Mouse (Mus musculus) embryonic facial prominence, embryonic 11.5 days (tissue): ENCODE measurements at regions not wholly inside any gene's neighbourhood (a gene's known extent, or its start where the extent isn't known, plus 50 kb on each side); places are given as distances from the start of the nearest gene placed in this dataset.

Experiments
- ATAC-seq: fragments of 200-750 bp; cut with Nextera tagmentation; replicated peaks from 2 replicates; pipeline ENCODE4 v1.8.0; 2017; ENCODE audit warnings: low read depth; ENCODE audit not compliant: insufficient number of reproducible peaks, low FRiP score, low TSS enrichment
- DNase-seq: peaks from one replicate; pipeline ENCODE4 v3.0.0-alpha.2; 2015; ENCODE audit warnings: low spot score
- H3K27ac ChIP-seq: fragments of 300-500 bp; sonication (generic); replicated peaks from 2 replicates; pipeline ENCODE4 v1.5.1; 2014; ENCODE audit warnings: mild to moderate bottlenecking, low read depth, low read length, control low read depth
- H3K27me3 ChIP-seq: fragments of 300-500 bp; sonication (generic); 2 replicates; pipeline ENCODE4 v1.6.1; 2014; ENCODE audit warnings: mild to moderate bottlenecking, low read length, moderate library complexity, mixed read lengths; ENCODE audit not compliant: control insufficient read depth, insufficient read depth
- H3K36me3 ChIP-seq: fragments of 300-500 bp; sonication (generic); replicated peaks from 2 replicates; pipeline ENCODE4 v1.6.1; 2014; ENCODE audit warnings: low read depth, mild to moderate bottlenecking, low read length, moderate library complexity, mixed read lengths; ENCODE audit not compliant: control insufficient read depth, insufficient read depth
- H3K4me1 ChIP-seq: fragments of 300-500 bp; sonication (generic); 2 replicates; pipeline ENCODE4 v1.6.1; 2014; ENCODE audit warnings: low read length, mixed read lengths; ENCODE audit not compliant: control insufficient read depth, insufficient read depth
- H3K4me2 ChIP-seq: fragments of 300-500 bp; sonication (generic); 2 replicates; pipeline ENCODE4 v1.6.1; 2014; ENCODE audit warnings: low read depth, mild to moderate bottlenecking, control low read depth, low read length, moderate library complexity
- H3K4me3 ChIP-seq: fragments of 300-500 bp; sonication (generic); 2 replicates; pipeline ENCODE4 v1.5.1; 2014; ENCODE audit warnings: low read depth, low read length, control low read depth
- H3K9ac ChIP-seq: fragments of 300-500 bp; sonication (generic); replicated peaks from 2 replicates; pipeline ENCODE4 v1.6.1; 2014; ENCODE audit warnings: mild to moderate bottlenecking, control low read depth, low read length
- H3K9me3 ChIP-seq: fragments of 300-500 bp; sonication (generic); replicated peaks from 2 replicates; pipeline ENCODE4 v1.6.1; 2016; ENCODE audit warnings: mild to moderate bottlenecking, low read length, inconsistent platforms, mixed read lengths; ENCODE audit not compliant: control insufficient read depth
- WGBS: fragments of 180-500 bp; shearing (Covaris S2); extraction: QIAGEN DNeasy Blood & Tissue Kit; methylation state at CpG from one replicate; pipeline ENCODE4 v1.1.7; 2014; 5-methylcytosine and 5-hydroxymethylcytosine counted together

DNA sequence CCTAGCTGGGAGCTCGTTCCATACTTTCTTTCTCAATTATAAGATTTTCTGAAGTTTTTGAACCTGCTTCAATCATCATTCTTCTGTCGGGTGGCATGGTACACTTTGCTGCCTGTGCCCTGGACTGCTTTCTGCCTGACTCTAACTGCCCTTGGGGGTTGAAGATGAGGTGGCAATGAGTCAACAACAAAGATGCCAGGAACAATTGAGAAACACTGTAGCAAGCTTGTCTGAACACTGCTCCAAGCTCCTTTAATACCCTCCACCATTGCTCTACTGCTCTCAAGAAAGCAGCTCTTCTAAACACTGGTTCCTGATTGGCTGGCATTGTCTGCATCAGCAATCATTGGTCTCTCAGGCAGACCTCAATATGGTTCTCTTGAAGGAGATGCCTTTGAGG lies 480.0 kb upstream of the Tmprss15 start:
- DNase-seq = no peak
- Histone ChIP-seq H3K9me3 (no peaks in the 10 kb centered on the region), H3K27me3 (no peaks in the 10 kb centered on the region), H3K36me3 (no peaks in the 10 kb centered on the region), H3K4me2 (no peak overlapping the region), H3K9ac (no peak overlapping the region), H3K4me3 (no peak overlapping the region), H3K27ac (no peak overlapping the region), H3K4me1 (no peaks in the 10 kb centered on the region)
- 91% methylated on average over 2 of the region's 2 CpGs for WGBS
- ATAC-seq = no peak

DNA sequence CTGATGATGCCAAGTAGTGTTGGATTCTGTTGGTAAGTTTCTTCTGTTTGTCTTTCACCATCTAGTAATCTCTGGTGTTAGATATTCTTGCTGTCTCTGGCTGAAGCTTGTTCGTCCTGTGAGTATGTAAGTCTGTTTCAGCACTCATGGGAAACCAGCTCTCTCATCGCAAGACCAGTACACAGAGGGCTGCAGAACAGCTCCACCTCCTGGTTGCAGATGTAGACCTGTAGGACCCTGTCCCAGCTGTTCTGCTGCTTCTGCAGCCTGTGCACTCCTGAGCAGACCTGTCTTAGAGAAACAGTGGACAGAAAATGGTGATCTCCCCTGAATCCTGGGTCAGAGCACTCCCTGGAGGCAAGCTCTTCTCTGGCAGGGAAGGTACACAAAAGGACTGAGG lies 443.5 kb upstream of the Tmprss15 start:
- no peaks in the 10 kb centered on the region for H3K9me3 ChIP-seq
- peak; percentile 20 for DNase-seq
- no peaks in the 10 kb centered on the region for H3K4me1 ChIP-seq
- no peak overlapping the region for H3K9ac ChIP-seq
- no peak for ATAC-seq
- H3K4me2 ChIP-seq = no peak overlapping the region
- H3K36me3 ChIP-seq = no peaks in the 10 kb centered on the region
- no peaks in the 10 kb centered on the region for H3K27me3 ChIP-seq
- WGBS = 57% methylated on average over 2 of the region's 2 CpGs
- no peak overlapping the region for H3K27ac ChIP-seq
- H3K4me3 ChIP-seq = no peak overlapping the region

DNA sequence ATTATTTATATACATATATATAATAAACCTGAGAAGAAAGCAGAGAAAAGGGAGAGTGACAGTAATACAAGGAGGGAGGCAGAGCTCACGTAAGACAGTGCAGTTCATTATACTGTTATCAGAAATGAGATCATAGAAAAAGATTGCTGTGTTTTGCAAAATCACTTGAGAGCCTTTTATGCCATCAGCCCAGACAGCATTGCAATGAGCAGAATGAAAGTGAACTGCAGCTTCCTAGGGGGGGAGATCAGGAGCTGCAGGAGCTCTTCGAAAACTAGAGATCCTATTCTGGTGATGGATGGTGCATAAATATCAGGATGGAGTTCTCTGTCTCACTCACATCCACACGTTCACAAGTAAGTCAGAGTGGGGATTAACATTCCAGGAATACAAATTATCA lies 401.6 kb upstream of the Tmprss15 start:
- DNase-seq (no peak), ATAC-seq (no peak)
- Histone ChIP-seq H3K36me3 (no peaks in the 10 kb centered on the region), H3K4me2 (no peak overlapping the region), H3K4me3 (no peak overlapping the region), H3K9ac (no peak overlapping the region), H3K4me1 (no peaks in the 10 kb centered on the region), H3K9me3 (no peaks in the 10 kb centered on the region), H3K27ac (no peak overlapping the region), H3K27me3 (no peaks in the 10 kb centered on the region)
- 71% methylated on average over 3 of the region's 3 CpGs for WGBS

DNA sequence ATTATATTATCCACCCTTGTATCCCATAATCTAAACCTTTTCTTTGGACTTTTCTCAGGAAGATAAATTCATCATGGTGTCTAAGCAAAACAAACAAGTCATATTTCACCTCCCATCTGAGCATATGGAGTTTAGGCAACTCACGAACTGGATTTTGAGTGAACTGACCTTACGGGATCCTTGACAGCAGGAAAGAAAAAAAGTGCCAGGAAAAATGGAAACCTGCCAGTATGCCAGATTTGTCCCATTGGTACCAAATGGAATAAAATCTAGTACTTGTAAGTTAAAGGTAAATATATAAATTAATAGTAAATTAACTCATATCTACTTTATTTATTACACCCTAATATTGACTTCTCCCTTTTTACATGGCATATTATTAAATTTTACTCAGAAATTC lies 360.0 kb upstream of the Tmprss15 start:
- ATAC-seq (no peak), DNase-seq (no peak)
- H3K4me1 ChIP-seq = no peaks in the 10 kb centered on the region
- no peak overlapping the region for H3K4me2 ChIP-seq
- H3K27ac ChIP-seq = no peak overlapping the region
- H3K9me3 ChIP-seq = no peaks in the 10 kb centered on the region
- no peaks in the 10 kb centered on the region for H3K36me3 ChIP-seq
- no peak overlapping the region for H3K4me3 ChIP-seq
- H3K9ac ChIP-seq = no peak overlapping the region
- no peaks in the 10 kb centered on the region for H3K27me3 ChIP-seq
- 66% methylated on average over 2 of the region's 2 CpGs for WGBS

DNA sequence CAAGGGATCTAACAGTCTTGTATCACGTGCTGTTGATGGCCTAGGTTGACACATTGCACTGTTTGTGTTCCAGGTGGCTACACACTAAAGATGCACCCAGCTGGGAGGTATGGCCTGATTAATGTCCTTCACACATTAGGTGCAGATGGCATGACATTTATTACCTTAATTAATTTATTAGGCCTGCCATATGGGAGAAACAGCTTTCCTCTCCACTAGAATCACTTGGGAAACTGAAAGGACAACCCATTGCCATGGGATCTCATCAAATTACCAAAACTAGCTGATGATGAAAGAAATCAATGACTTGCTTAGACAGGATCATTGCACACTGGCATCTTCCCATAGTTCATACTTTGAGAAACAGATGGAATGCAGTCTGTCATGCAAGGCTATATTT lies 358.8 kb upstream of the Tmprss15 start:
- Histone ChIP-seq H3K36me3 (no peaks in the 10 kb centered on the region), H3K9me3 (no peaks in the 10 kb centered on the region), H3K9ac (no peak overlapping the region), H3K4me2 (no peak overlapping the region), H3K27me3 (no peaks in the 10 kb centered on the region), H3K4me3 (no peak overlapping the region), H3K27ac (no peak overlapping the region), H3K4me1 (no peaks in the 10 kb centered on the region)
- no peak for DNase-seq
- 67% methylated on average over 1 of the region's 1 CpGs for WGBS
- ATAC-seq = no peak; the same call in 1 of the 2 replicates

DNA sequence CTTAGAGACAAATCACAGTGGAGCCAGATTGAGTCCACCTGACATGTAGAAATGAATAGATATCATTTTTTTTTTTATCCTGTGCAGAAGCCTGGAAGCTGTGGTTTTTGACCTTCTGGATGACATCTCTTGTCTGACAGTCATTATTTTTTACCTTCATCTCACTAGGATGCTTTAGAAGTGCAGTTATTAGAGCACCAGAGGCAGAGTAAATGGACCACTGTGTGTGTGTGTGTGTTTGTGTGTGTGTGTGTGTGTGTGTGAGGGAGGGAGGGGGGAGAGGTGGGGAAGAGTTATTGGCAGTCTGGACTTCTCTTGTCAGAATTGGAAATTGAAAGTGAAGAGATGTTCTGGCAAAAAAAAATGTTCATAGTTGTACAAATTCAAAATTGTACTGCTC lies 316.5 kb upstream of the Tmprss15 start:
- DNase-seq (no peak), ATAC-seq (no peak)
- no peak overlapping the region for H3K4me3 ChIP-seq
- H3K9me3 ChIP-seq = no peaks in the 10 kb centered on the region
- H3K27me3 ChIP-seq = no peaks in the 10 kb centered on the region
- no peaks in the 10 kb centered on the region for H3K4me1 ChIP-seq
- H3K27ac ChIP-seq = no peak overlapping the region
- H3K36me3 ChIP-seq = no peaks in the 10 kb centered on the region
- no peak overlapping the region for H3K9ac ChIP-seq
- no peak overlapping the region for H3K4me2 ChIP-seq

DNA sequence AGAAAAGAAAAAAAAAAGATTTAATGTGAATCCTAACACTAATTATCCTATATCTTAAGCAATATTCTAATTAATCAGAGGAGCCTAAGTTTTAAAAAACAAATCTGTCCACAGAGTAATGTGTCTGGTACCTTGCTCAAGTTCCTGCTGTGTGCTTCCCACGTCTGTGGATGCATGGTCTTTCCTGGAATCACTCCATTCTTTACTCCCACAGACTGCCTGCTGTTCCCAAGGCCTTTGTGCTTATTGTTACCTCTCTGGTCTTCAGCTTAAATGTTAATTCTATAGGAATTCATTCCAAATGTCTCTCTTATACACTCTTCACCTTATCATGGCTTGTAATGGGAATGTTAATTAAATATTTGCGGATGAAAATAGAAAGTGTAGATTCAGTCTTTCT lies 315.3 kb upstream of the Tmprss15 start:
- no peak for ATAC-seq
- no peaks in the 10 kb centered on the region for H3K9me3 ChIP-seq
- H3K36me3 ChIP-seq = no peaks in the 10 kb centered on the region
- 66% methylated on average over 2 of the region's 2 CpGs for WGBS
- no peaks in the 10 kb centered on the region for H3K27me3 ChIP-seq
- no peak overlapping the region for H3K27ac ChIP-seq
- H3K4me3 ChIP-seq = no peak overlapping the region
- no peak overlapping the region for H3K4me2 ChIP-seq
- no peaks in the 10 kb centered on the region for H3K4me1 ChIP-seq
- DNase-seq = no peak
- no peak overlapping the region for H3K9ac ChIP-seq

DNA sequence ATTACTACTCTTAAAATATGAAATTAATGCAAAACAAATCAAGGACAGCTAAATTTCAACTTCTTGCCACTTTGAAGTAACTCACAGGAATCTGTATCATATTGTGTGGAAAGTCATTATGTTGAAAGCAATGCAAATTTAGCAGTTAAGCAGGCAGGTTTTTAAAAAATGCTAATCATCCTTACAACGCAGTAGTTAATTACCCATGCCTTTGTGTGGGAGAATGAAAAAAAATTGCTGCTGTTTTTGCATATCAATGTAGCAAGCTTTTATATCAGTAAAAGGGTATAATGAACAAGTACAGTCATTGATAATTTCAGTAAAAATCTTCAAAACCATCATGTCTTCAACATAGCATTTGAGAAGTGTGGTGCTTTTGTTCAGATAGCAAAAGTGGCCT lies 313.2 kb upstream of the Tmprss15 start:
- no peak overlapping the region for H3K27ac ChIP-seq
- no peak for ATAC-seq
- H3K4me2 ChIP-seq = no peak overlapping the region
- no peaks in the 10 kb centered on the region for H3K4me1 ChIP-seq
- no peak overlapping the region for H3K4me3 ChIP-seq
- no peaks in the 10 kb centered on the region for H3K36me3 ChIP-seq
- H3K9me3 ChIP-seq = no peaks in the 10 kb centered on the region
- H3K9ac ChIP-seq = no peak overlapping the region
- H3K27me3 ChIP-seq = no peaks in the 10 kb centered on the region
- 84% methylated on average over 1 of the region's 1 CpGs for WGBS
- no peak for DNase-seq

DNA sequence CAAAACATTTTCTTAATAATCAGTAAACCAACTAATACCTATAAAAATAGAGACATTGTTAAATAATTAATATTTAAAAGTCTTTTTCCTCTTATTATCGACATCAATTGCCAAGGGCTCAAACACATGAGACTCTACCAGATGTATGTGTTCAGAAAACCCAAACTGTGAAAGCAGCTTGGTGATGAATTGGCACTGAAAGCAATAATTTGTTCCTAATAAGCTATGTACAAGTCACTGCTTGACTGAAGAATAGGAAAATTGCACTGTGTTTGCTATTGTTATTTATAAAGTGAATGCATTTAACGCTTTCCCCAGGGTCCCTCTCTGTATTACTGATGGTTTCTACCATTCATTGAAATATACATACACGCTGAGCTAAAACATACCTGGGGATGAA lies 309.2 kb upstream of the Tmprss15 start:
- WGBS = 91% methylated on average over 3 of the region's 3 CpGs

More for the DNA sequence above, 309.2 kb upstream of the Tmprss15 start:
- ATAC-seq (no peak), DNase-seq (no peak)
- Histone ChIP-seq H3K27me3 (no peaks in the 10 kb centered on the region), H3K4me1 (no peaks in the 10 kb centered on the region), H3K9ac (no peak overlapping the region), H3K4me3 (no peak overlapping the region), H3K4me2 (no peak overlapping the region), H3K9me3 (no peaks in the 10 kb centered on the region), H3K36me3 (no peaks in the 10 kb centered on the region), H3K27ac (no peak overlapping the region)
